Mouse (Mus musculus) frontal cortex, postnatal 36 days (tissue): ENCODE data around the gene Lax1.

Experiments used
- DNase-seq, 2 experiments: peaks; one replicate each; pipeline ENCODE4 v3.0.0; 2022; ENCODE audit warnings: low spot score in 2 of 2

Gene Lax1

DNA sequence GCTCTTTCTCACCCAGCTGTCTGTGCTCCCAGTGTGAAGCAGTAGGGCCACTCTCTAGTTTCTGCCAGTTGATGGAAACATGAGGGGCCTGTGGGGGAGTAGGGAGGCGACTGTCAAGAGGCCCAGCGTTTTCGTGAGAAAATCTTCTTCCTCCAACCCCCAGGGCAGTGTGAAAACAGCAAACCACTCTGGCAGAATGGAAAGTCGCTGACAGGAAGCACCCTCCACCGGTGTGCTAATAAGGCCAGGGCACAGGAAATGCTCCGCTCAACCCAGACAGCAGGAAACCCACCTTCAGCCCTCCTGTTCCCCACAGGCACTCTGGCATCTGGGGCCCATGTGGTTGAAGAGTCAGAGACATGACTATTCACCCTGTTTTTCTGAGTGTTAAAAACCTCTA lies at the start of gene Lax1:
Gene Lax1, minus strand, starts transcription at position 212 of the 400 bp plus-strand sequence.
- DNase-seq, result no peak

DNA sequence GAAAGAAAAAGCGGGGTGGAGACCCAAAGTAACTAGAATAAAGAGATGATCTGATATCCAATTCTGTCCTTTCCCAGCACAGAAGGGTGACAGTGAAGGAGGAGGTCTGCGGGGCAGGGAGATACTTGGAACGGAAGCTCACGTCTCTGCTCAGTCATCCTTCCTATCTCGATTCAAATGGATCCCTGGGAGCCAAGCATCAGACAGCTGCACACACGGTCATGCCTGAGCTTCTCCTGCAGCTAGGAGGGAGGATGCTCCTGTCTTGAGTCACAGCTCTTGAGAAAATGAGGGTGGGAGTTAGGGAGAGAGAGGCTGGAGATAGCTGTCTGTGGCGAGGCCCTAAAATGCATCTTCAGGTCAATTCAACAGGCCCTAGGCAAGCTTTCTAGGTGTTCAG lies 46.8 kb upstream of the Lax1 start:
- DNase-seq, result peak in 1 of 2 experiments; percentile 17

DNA sequence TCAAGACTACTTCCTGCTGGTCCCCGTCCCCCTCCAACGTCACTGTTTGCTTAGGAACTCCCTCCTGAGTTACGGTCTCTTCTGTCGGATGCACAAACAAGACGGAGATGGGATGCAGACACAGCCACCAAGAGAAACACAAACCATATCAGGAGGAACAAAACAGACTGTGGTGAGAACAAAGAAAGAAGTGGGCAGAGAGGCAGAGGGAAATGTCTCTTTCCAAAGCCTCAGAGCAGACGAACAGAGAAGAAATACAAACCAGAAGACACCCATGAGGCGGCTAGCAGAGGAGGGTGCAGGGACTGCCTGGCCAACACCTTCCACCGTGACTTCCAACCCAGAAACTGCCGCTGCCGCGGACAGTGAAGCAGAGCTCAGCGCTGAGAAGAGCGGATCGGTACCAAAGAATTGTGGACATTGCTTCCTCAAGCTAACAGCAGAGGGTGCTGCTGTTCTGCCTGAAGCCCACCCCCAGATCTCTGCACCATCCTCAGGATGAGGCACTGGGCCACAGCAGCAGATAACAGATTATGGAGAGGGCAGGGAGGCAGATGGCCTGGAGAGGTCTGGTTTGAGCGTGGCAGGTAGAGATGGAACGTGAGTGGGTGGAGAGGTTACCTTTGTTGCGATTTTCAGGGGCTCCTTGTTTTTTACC lies 46.2 kb upstream of the Lax1 start:
- DNase-seq, result peak; percentile 70 to 84

DNA sequence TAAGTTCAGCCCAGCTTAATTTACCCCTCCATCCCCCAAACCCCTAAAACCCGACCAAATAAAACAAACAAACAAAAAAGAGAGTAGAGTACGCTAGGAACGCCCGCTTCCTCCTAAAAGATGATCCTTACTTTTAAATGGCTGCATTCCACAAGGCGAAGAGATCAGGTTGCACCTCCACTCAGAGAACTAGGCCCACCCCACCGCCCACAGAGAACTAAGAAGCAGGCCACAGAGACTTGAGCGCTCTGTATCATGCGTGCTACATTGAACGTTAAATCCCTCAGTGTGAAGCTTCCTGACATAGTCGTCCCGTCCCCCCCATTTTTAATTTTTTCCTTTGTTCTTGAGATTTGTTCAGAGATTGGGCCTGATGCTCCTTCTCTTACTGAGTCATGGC lies 42.9 kb upstream of the Lax1 start:
- no peak for DNase-seq

DNA sequence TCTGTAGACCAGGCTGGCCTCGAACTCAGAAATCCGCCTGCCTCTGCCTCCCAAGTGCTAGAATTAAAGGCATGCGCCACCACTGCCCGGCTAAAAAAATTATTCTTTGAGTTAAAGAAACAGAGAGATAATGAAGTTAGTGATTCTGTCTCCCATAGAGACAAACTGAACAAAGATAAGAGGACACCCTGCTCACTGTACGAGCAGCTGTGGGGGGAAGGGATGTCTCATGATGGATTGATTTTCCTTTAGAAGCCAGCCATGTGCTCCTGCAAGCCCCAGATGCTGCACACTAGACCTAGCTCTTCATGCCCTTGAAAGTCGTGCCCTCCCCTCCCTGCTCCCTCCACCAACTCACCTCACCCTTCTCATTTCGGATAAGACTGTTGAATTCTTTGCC lies 38.4 kb upstream of the Lax1 start:
- no peak for DNase-seq

DNA sequence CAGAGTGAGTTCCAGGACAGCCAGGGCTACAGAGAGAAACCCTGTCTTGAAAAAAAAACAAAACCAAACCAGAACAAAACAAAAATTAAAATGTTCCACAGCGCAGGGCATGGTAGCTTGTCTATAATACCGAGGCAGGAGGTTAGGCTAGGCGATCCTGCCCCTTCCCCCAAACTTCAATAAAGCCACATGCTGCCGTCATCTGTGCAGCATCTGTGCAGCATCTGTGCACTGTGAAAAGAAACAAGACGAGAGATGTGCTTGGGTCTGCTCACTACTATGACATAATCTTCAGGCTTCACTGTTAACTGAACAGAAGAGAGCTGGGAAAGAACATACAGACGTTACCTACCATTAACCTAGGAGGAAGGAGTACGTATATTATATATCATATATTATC lies 30.4 kb upstream of the Lax1 start:
- DNase-seq, result no peak

DNA sequence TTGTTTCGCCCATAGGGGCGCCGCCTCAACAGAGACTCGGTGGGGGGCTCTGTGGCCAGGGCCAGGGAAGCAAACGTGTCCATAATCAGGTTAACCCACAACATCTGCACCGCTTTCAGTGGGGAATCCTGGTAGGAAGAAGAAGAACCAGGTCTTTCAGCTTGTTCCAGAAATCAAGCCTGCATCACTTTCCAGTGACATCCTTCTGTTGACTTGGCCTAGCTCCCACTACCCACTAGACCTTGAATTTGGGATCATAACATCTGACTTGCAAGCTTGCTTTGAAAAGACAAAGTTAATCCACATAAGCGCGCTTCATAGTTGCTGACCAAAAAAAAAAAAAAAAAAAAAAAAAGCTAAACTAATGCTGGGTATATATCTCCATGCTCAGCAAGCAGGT lies 28.9 kb upstream of the Lax1 start:
- no peak for DNase-seq

DNA sequence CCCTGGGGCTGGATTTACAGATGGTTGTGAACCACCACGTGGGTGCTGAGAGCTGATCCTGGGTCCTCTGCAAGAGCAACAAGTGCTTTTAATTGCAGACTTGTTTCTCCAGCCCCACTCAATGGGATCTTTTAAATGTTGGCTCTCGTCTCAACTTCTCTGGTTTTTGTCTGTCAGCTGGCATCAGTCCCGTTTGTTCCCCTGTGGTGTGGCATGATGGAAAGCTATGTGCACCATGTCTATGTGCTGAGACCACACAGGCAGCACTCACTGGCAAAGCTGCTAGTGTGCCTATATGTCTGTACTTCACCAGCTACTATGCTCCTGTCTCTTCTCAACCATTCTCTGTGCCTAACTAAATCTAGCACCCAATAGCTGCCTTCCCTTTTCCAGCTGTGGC lies 28.4 kb upstream of the Lax1 start:
- DNase-seq, result no peak

DNA sequence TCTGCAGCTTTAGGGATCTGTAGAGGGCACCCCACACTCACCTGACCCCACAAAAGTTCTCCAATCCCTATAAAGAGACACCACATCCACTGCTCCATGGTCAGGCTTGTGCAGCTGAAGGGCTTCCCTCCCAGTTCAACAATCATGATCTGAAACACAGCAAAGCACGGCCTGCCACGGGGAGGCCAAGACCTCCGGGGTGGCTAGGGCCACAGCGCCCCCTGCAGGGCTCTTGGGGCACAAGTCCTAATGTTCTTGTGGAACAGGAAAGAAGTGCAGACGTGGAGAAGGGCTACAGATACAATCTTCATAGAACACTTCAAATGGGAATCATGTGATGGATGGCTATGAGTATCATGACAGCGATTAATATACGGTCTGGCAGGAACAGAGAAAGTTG lies 26.6 kb upstream of the Lax1 start:
- peak in 1 of 2 experiments; percentile 11 for DNase-seq

DNA sequence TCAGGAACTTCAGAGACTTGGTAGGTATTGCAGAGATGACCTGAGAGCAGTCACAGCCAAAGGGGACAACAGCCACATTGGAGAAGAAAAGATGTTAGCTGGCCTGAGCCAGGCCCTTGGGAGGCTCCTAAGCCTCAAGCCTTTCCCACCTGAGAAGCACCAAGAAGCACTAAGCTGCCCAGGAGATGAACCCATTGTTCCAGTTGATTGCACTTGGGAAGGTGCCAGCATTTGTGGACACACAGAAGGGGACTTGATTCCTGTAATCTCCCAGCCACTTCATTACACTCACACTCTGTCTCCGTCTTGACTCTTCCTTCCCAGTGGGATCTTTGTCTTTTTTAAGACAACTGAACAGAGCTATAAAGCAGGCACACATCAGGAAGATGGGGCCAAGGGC lies 25.3 kb upstream of the Lax1 start:
- DNase-seq, result no peak

DNA sequence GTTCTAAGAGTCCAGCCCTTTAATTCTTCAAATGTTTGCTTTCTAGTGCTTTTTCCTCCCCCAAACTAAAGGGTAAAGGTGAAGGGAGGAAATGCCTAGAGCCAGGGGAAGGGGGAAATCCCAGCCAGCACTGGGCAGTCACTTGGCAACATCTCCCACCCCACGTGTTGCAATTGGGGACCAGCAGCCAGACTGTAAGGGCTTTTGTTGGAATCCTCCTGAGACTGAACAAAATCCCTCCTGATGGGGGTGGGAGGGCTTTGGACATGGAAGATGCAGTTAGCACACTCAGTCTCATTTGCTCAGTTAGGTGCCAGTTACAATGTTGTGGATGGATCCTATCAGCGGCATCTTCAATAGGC lies 23.1 kb upstream of the Lax1 start:
- no peak for DNase-seq

DNA sequence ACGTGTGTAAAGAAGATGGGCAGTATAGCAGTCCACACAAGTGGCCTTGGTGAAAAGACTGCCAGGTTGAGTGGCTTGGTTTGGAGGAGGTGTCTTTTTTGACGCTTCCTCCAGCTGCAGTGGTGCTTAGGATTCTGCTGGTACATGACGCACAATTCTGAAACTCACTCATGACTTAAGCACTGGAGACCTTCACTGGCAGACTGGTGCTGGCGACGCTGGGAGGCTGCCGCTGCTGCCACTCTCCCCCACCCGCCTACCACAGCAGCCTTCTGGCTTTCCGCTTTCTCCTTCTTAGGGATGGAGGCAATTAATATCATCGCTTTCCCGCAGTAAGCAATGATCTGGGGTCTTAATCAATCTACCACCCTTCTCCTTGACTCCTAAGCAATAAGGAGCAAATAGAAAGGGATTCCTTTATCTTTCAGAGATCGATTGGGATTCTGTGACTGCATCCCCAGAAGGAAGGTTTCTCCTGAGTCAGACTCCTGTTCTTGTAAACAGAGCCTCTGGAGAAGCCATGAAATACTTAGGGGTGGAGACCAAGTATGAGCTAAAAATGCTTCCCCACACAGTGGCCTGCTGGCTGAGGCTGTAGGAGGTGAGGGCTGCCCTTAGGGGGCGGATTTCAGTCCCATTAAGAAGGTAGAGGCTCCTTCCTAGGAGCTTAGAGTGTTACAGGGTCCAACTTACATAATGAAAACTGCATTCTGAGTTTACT lies 22.5 kb upstream of the Lax1 start:
- DNase-seq, result peak; percentile 29 to 37

DNA sequence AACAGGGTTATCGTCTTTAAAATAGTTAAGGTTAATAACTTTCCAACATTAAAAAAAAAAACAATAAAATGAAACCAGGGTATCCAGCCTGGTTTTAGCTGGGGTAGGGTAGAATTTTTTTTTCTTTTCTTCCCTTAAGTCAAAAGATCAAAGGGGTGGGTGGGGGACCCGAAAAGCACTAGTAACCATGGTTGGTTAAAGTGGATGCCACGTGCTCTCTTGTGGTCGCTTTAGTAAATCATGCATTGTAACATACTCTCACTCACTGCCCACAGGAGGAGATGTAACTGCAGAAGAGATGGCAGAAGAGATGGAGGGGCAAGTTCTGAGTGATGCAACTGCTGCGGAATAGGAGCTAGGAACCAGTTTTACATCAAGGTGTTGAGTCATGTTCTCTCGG lies 21.5 kb upstream of the Lax1 start:
- no peak for DNase-seq

DNA sequence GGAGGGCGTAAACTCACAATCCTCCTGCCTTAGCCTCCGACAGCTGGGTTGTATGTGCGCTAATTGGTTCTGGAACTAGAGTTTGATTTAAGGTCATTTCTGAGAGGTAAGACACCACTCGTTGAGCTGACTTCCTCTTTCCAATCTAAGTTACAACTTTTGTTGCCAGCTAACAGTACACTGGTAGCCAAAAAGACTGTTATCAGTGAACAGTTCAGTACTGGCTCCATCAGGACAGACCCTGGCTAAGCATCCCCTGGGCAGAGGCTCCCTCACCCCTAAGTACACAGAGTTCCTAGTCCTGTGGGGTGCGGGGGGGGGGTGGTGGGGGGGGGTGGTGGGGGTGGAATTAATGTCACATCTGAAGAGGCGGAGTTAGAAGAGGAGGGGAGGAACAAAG lies 21.0 kb upstream of the Lax1 start:
- no peak for DNase-seq

DNA sequence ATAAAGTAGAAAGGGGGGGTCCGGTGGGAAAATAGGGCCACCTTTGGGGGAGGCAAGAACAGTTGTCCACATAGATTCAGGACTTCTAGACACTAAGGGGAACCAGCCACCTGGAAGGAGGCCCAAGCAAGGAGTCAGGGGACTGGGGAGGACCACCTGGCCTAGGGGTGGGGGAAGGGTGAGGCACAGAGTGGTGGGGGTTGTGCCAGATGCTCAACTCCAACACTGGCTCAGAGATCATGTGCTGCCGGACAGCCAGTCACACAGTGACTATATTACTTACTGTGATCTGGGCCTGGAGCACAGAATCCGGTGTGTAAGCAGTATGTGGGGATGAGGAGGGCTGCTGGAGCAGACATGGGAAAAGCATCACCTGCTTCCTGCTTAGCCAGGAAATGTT lies 19.4 kb upstream of the Lax1 start:
- no peak for DNase-seq

DNA sequence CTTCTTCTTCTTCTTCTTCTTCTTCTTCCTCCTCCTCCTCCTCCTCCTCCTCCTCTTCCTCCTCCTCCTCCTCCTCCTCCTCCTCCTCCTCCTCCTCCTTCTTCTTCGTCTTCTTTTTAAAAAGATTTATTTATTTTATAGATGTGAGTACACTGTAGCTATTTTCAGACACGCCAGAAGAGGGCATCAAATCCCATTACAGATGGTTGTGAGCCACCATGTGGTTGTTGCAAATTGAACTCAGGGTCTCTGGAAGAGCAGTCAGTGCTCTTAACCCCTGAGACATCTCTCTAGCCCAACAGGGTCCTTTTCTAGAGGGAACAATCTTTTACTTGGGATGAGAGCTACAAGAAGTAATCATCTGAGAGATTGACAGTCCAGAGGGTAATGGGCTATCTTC lies 11.9 kb upstream of the Lax1 start:
- DNase-seq, result peak in 1 of 2 experiments; percentile 17

DNA sequence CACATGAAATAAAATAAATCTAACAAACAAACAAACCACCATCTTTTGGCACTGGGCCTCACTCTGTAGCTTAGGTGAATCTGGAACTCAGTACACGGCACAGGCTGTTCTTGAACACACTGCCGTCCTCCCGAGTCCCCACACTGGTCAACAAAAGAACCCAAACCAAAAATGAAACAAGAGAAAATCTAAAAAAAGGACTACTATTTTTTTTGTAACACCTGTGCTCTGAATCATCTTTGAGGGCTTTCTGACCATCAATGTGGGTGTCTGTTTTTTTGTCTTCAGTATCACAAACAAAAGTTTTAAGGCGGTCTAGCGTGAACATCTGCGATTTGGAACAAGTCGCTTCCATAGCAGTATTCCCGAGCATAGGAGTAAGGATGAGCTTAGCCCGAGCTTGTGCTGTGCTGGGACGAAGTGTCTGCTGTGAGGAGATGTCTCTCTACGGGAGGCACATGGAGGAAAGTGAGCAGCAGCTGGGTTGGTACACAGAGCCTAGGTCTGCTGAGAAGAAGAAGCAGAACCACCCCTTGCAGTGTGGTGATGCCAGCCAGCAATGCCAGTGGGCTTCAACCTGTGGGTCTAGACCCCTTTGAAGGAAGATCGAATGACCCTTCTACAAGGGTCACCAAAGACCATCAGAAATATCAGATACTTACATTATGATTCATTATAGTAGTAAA lies 8.2 kb upstream of the Lax1 start:
- no peak for DNase-seq

DNA sequence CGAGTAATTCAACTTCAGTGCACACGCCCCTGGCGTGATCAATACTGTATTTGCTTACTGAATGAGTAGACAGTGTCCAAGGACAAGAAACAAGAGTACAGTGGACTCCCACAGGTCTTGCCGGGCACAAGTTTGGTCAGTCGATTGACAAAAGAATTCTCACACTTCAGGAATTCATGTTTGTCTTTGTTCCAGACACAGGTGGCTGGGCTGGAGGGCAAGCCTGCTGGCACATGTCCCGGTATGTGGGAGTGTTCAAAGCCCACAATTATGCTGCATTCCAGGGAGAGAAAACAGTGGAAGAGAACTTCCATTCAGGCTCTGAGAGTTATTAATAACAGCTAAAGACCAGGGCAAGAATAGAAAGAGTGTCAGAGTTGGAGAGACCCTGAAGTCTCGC lies 6.0 kb upstream of the Lax1 start:
- DNase-seq, result peak in 1 of 2 experiments; percentile 7

DNA sequence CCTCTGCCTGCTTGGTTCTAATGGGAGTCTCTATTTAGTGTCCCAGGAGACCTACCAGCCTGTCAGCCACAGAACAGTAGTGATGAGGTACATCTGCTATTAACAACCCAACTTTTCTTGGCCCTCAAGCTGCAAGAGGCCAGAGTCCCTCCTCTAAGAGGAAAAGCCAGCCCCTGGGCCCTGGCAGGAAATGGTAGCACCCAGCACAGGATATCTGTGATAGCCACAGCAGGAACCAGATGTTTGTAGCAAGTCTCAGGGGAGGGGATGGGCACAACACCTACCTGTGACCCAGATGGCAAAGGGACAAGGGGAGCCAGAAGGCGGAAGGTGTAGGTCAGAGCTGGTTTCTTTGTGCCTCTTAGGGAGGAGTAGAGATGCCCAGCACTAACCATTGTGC lies 5.0 kb upstream of the Lax1 start:
- no peak for DNase-seq

DNA sequence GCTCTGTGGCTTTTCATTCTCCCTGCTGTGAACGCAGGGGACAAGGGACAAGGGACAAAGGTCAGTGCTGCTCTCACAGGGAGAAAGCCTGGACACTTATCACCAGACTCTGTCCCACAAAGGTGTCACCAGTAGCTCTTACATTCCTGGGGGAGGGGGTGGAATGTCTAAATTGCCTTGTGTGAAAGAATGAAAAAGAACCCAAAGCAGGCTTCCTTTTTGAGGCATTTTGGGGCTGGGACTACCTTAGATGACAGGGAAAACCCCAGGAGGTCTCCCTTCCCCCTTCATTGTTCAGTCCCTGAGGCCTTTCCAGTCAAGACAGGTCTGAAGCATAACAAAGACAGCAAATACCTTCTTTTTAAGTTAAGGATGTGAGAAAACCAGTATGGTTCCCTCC lies 4.4 kb upstream of the Lax1 start:
- no peak for DNase-seq

DNA sequence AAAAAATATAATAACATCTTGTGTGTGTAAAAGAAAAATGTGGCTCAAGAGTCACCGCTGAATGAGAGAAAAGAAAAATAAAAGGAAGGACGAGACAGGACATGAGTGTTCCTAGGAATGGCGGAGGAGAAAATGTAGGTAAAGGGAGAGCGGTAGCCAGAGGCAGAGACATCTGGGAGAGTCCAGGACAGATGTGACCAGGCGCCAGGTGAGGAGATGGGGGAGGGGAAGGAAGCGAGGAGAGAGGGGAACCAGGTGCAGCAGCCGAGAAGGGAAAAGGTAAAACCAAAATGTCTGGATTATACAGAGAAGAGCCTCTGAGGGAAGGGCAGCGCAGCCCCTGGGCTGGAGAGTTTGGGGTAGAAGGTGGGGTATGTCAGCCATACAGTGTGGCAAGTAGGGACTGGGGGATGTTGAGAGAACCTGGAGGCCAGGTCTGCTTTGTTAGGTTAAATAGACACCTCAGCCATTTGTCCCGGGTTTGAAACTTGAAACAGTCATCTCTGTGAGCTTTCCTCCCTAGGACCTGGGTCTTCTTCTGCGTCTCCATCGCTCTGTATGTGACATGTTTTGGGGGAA lies 3.7 kb upstream of the Lax1 start:
- no peak for DNase-seq

DNA sequence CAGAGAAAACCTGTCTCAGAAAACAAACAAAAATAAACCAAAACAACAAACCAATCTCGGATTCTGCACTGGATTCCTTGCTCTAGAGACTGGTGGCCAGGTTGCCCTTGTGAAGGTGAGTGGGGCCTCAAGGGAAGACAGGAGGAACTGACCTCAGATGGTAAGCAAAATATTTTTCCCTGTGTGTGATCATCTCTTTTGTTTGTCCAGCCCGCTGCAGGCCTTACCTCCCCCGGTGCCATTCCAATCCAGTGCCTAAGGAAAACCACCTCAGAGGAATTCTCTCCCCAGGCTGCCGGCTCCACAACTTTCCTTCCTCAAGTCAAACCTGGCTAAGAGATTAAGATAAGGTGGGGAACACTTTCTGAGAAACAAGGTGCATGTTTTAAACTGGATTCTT lies 2.3 kb upstream of the Lax1 start:
- DNase-seq, result no peak

DNA sequence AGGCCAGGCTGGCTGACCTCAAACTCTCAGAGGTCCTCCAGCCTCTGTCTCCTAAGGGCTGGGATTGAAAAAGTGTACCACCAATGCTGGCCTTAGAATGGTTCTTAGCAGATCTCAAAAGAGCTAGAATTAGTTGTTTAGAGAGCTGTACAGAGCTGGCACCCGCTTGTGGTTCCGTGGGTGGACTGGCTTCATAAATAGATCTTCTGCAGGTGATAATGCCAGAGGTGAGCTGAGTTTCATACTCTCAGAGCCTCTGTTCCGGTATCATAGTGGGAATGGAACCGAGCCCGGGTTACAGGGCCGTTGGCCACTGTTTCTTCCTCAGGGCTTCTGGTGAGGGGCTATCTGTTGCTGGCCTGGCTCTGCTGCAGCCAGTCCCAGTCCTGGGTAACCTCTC lies 1.1 kb upstream of the Lax1 start:
- no peak for DNase-seq
